Mouse (Mus musculus): ENCODE results near the gene Cerkl. TPM values are rescaled to one million over a fixed set of nuclear protein-coding genes. Genes with fewer than 3 reads are reported as not detected.
A peak's percentile ranks its signal among the peaks of the same experiment; 100 is the strongest.

Gene Cerkl
- total RNA-seq, 4 experiments from 2014 or later, result 5.9 to 7.8 (median 6.4) TPM

DNA sequence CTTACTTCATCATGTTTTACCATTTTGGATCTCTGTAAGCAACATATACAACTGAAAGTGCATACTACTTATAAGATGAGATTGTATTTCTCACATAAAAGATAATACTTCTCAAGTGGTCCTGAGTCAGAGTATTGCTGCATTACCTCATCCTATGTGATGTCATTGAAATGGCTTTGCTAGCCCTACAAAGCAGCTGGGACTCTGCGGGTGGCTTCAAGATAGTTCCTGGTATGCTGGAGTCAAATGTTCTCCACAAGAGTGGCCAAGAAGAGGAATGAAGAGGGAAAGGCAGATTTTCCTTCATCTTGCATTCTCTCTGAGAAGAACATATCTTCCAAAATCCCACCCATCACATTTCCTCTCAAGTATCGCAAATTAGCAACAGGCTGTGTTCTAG is 13.2 kb downstream of the Cerkl start:
- no peak for DNase-seq (ENCODE audit: low spot score in 2 of 2)

DNA sequence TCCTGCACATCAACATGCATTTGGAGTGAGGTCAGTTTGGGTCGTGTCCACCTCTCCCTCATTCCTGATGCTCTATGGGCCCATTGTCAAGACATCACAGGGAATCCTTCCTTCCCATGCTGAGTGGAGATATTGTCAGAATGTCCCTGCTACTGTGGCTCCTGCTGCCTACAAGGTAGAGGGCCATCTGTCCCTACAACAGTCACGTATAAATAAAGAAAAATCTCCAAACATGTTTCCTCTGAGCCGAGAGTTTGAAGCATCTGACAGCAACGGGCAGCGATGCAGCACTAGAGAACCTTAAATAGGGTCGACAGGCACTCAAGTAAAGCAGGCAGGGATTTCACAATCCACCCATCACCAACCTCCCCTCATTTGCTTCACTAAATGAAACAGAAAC is 13.7 kb downstream of the Cerkl start:
- DNase-seq (ENCODE audit: low spot score in 2 of 2), result no peak

DNA sequence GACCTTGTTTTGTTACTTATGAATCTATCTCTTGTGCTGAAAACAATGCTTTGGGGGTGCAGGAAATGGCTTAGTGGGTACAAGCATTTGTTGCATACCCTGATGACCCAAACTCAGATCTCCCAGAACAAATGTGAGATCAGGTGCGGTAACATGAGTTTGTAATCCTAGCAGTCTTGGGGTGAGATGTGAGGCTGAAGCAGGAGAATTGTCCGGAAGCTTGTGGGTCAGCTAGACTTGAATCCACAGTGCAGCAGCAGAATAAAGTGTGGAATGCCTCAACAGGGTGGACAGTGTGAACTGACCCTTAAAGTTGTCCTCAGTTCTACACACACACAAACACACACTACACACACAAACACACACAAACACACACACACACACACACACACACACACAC is 14.4 kb downstream of the Cerkl start:
- DNase-seq (ENCODE audit: low spot score in 2 of 2), result no peak

DNA sequence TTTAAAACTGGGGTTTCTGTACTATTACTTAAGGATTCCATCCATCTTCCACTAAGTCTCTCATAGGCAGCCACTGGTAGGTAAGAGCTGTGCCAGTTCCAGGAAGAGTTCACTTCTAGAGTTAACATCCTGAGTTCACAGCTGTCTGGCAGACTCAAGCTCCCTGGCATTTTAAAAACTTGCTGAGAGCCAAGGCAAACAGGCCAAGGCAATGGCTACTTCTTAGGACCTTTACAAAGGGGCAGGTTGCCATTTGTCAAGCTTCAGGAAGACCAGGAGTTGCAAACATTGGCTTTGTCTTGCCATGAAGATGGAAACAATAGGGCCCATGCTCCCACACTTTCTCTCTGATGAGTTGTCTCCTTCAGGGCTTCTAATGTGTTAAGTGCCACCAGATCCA is 26.5 kb downstream of the Cerkl start:
- no peak for DNase-seq (ENCODE audit: low spot score in 2 of 2)

DNA sequence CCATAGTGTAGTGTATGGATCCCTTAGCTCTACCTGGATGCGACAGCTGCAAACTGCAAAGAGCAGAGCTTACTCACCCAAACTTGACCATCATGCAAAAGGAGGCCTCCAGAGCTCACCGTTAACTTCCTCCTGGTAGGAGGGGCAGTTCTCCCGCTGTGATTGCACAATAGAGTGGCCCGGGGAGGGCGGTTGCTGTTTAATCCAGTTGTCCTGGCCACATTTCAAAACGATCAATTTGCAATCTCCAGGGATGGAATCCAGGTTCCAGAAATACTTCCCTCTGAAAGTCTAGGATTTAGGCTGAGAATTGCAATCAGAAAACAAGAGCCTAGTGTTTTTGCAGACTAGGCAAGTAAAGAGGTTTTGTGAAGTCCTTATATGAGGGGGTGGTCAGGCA is 26.9 kb downstream of the Cerkl start:
- no peak for DNase-seq (ENCODE audit: low spot score in 2 of 2)

DNA sequence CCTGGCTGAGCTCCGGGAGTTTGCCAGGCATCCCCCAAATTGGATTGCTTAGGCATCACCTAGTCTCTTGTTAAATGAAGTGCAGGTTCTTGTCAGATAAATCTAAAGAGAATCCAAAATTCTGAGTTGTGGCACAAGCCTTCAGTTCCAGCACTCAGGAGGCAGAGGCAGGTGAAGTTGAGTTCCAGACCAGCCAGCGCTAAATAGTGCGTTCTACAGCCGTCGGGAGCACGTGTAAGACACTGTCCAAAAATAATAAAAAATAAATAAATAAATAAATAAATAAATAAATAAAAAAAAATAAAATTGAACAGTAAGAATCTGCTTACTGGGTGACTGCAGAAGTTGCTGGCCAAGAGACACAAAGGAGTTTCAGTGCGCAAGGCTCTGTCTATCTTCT is 27.5 kb downstream of the Cerkl start:
- no peak for DNase-seq (ENCODE audit: low spot score in 2 of 2)

DNA sequence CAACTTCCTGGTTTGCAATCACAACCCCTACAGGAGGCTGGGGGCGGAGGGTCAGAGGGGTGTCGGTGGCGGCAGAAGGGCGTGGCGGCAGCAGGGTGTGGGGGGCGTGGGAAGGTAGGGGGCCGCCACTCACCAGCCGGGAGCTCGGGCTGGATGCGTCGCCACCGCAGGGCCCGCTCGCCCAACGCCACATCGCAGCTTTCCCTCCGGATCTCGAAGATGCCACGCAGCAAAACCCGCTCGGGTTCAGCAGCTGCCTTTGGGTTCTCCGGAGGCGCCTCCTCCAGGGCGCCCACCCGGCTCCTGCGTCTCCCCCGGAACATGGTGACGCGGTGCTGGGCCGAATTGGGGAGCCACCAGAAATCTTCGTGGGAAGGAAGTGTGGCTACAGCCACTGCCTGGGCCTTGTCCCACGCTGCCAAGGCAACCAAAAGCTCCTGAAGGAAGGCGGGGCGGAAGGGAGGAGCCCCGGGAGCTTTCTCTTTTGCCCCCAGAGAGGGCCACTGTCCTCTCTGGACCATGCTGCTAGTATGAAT is 27.9 kb downstream of the Cerkl start:
- peak in 1 of 2 experiments; percentile 16 for DNase-seq (ENCODE audit: low spot score in 2 of 2)

DNA sequence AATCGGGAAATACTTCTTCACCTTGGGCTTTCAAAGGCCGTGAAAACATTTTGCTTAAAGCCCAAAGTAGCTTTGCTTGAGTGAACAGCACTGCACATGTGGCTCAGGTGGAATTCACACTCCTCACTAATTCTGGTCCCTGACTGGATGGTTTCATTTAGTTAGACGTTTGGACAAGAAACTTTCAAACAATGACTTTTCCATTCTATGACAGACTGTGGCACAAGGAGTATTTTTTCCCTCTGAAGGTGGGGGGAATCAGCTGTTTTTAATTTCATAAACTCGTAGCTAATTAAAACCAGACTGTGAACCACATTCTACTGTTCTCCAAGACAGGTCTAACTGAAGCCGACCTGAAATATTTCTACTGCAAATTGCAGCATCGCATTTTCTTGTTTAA is 28.6 kb downstream of the Cerkl start:
- DNase-seq (ENCODE audit: low spot score in 2 of 2), result no peak

DNA sequence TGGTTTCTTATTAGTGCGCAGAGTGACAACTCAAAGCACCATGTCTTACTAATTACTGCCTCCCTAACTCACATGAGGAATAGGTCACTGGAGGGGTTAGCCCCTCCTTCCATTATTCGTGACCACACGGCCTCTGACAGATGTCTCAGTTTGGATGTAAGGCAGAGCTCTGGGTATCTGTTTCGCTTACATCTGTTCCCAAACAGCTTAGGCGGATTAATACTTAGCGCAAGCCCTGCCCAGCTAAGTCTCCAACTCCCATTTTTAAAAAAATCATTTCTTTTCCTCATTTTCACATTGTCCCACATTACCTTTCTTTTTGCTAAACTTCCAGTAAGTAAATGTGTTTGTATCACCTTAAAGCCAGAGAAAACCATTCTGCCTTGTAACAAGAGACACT is 34.9 kb downstream of the Cerkl start:
- no peak for DNase-seq (ENCODE audit: low spot score in 2 of 2)

DNA sequence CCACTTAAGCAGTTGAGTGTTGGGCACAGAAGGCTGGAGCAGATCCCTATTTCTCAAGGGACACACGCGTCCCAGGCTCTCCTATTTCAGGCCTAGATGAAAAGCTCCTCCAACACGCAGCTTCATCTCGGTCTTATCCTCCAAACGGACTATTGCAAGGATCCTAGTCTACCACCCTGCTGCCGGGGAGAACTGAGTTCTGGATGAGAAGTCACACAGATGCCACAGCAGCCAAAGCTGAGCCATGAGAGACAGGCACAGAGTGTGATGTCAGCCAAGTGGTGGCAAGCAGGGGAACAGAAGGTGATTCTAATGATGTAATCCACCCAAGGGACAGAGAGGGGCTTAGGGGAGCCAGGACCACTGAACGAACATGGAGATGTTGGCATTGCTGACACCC is 42.1 kb downstream of the Cerkl start:
- DNase-seq (ENCODE audit: low spot score in 2 of 2), result no peak

DNA sequence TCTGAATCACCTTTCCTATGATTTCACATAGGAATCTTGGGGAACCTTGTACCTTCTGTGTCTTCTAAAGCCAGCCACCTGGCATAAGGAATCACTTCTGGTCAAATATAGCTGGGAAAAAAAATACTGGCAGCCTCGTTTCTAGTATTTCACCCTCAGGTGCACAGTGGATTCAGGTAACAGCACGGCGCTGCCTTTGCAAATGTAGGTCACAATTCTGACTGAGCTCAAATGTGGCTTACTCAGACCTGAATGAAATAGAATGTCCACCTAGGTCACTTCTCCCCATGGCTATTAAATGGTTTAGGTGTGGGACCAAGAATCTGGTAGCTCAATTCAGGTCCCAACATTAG is 45.7 kb downstream of the Cerkl start:
- DNase-seq (ENCODE audit: low spot score in 2 of 2), result no peak

DNA sequence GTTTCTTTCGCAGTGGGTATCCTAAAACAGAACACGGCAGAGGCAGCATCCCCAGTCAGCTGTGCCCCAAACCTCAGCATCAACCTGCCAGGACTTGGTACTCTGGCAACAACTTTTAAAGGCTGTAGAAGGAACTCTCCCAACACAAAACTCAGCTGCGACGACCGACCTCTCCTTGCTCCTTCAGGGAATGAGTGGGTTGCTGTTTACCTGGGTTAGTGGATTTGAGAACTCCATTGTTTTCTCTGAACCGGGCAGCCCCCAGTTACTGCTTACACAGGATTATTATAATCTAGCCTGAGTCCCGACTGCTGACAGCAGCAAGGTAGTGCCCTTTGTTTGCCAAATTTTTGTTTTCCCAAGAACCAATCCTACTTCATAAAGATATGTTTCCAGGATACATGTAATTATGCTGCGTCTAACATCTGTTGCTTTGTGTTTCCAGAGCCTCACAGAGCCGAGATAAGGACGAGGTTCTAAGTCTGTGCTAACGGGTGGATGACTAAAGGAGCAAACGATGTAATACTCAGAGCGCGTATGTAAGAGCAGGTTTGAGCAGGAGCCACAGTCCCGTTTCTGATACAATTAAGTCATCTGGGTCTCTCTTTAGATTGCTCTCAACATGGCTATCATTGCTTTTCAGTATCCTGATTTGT is 46.2 kb downstream of the Cerkl start:
- DNase-seq (ENCODE audit: low spot score in 2 of 2), result no peak

DNA sequence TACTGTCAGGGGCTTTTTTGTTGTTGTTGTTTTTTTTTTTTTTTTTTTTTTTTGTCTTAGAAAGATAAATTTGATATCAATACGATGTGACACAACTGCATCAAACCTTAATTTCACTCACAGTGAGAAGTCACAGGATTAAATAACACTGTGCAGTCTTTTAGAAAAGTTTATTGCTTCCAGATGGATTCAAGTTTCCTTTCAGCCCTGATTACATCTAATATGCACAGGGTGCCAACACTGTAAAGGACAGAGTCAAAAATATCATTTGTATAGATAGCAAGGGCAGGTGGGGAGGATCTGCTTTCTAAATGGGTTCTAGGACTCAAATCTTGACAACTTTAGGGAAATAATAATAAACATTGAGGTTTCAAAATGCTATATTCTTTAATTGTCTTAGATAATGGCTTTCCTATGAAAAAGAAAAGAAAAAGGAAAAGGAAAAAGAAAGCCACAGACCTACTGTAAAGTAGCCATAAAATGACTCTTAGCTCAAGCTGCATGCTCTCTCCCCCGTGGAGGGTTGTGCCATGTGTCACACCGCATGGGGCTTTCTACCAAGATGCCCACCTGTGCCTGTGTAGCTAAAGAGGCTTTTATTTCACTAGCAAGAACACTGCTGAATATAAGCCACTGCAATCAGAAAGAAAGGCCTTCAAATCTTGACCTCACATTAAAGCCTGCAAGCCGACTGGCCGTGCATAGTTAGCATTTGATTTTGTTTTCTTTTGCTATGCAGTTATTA is 50.8 kb downstream of the Cerkl start:
- no peak for DNase-seq (ENCODE audit: low spot score in 2 of 2)

DNA sequence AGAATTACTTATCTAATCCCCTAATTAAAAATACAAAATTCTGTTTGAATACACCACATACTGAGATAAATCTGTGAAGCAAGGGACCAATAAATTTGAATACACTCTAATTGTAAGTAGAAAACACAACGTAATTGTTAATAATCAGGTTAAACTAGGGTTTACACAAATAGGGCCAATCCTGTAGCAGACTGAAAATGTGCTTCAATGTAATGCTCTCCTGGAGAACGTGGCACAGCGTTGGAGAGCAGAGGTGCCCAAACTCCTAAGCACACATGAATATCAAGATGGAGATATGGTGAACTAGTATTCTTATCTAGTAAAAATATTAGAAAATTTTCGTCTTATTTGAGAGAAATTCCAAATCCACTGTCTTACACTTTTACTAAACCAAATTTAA is 56.5 kb downstream of the Cerkl start:
- no peak for DNase-seq (ENCODE audit: low spot score in 2 of 2)

DNA sequence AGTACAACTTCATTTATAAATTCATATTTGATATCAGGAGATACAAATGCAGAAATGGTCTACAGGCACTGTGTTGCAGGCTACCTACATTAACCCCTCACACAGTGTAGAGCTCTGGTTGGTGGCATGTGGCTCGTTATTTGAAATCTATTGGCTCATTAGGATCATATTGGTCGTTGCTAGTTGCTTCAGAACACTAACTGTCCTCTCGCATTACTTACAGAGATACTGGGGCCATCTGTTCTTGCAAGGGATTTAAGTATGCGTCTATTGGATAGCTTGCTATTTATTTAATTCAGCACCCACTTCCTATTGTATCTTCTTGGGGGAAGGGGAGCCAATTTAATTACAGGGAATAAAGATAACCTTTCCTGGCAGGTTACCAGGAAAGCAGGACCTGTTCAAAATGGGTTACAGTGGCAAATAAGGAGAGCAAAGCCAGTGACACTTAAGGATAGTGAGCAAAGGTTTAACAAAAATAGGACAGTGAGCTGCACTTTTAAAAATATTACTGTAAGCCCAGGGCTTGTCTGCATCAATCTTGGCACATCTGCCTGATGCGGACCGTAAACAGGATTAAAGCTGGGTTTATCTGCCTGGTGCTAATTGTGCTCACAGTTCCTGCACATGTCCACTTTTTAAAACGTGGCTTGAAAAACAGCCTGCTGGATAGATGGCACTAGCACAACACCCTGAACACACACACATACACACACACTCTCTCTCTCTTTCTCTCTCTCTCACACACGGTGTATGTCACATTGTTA is 57.2 kb downstream of the Cerkl start:
- DNase-seq (ENCODE audit: low spot score in 2 of 2), result no peak

DNA sequence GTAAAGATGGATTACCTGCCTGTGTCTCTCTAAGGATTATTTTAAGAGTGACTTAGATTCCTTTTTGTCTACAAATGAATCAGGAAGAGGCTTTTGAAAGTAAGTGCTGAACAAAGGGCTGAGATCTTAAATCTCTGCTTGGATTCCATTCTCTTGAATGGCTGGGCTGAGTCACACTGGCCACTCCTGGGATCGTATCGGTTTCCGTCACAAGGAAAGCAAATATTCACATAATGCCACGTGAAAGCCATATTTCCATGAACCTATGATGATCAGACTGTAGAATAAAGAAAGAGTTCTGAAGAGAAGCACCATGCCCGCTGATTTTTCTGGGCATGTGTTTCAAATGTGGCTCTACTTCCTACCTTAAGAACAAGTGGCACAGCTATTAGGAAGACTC is 57.8 kb downstream of the Cerkl start:
- DNase-seq (ENCODE audit: low spot score in 2 of 2), result no peak

DNA sequence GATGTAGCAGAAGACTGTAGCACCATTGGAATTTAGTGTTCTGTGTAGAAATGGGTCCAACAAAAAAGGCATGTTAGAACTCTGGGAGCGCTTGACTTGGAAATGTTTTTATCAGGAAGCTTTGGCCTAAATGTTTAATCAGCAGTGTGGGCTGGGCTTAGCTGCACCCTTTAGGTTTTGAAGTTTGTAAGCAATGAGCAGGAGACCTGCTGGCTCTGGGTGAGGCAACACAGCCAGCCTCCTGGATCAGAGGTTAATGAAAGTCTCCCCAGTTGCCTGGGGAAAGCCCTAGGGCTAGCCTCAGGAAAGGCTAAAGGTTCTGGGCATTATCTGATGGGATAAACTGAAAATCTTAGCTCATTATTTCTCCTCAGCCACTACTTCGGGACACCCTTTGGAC is 58.2 kb downstream of the Cerkl start:
- DNase-seq (ENCODE audit: low spot score in 2 of 2), result no peak

DNA sequence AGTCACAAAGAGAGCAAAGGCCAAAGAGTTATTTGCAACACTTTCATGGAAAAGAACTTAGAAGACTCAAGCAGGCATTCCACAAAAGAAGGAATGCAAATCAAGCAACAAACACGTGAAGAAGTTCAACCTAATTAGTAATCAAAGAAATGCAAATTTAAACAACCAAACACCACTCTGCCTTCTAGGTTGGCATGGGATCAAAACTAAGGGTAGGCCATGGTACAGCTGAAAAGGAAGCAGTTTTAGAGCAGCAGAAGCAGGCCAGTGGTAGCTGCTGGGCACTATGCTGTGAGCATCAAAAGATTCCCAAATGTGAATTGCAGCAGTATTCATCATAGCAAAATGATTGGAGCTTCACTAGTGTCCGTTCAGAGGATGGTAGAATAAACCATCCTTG is 59.5 kb downstream of the Cerkl start:
- DNase-seq (ENCODE audit: low spot score in 2 of 2), result no peak

DNA sequence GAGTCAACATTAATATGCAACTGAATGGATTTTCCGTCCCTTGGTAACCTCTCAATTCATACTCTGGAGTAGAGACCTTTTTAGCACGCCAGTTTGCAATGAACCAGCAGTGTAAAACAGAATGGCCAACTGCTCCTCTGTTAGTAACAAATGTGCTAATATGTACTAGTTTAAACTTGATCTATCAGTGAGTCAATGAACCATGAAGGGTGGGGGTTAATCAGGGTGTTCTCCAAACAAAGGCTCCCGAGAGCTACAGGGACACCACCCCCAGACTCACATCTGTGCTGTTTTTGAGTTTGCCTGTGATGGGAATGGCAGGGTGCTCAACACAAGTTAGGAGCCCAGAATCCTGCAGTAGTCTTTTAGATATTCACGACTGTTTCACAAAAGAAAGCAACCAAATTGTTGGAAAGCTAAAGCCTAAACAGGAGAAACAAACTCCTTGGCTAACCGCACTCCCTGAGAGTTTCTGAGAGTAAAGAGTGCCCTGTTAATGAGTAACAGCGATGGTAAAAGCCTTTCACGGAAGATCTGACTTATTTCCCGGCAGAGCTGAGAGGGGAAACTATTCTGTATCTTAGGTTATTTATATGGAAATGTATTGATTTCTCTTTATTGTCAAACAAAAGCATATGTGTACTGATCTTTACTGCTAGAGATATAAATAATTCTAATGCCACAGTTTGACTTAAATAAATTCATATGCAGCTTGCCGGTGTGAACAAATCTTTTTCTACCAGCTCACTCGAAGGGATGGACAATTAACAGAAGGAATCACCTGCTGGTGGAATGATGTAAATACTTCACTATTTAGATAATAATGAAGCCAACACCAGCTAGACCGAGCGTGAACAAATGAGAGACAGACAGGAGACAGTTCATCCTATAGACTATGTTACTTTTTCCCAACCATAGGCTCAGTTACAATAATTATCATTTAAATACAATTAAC is 77.2 kb downstream of the Cerkl start:
- DNase-seq (ENCODE audit: low spot score in 2 of 2), result no peak

DNA sequence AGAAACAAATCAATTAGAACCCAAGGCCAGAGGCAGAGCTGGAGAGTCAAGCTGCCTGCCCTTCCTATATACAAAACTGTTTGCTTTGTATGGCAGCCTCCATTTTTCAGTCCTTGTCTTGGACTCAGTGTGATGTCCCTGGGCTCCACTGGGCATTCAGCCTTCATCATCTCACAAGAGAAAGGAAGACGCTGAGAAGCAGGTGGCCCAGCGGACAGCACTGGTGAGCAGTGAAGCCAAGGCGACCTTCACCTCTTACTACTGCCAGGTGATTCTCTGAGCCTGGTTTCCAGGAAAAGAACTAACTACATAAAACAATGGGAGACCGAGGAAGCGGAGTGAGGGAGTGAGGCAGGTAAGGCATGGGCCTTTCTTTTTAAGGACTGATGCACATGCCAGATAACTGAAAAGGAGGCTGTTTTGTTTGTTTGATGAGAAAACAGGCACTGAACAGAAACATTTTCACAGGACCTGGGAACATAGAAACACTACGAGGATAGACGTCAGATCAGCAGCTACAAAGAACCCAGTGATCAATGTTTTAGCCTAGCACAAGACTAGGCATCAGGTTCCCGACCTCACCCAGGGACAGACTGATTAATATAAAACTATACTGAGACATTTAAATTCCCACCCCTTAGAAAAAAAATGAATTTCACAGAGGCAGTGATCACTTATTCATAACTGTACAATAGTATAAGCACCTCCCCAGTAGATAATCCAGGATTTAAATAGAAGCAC is 78.1 kb downstream of the Cerkl start:
- no peak for DNase-seq (ENCODE audit: low spot score in 2 of 2)

All from layer of hippocampus, adult 8-10 months (tissue).